Mouse (Mus musculus) heart, adult 9 months (tissue): ENCODE data around the gene Reg1.
"Not testable (repeated sequence)": the region's sequence is repeated elsewhere in the genome, so short reads cannot be mapped to it uniquely, and the experiment has no call there.

Experiments
- DNase-seq, 2 experiments: peaks; one replicate each; pipeline ENCODE4 v3.0.0; 2022; ENCODE audit warnings: low spot score in 2 of 2

The Reg1 gene

DNA sequence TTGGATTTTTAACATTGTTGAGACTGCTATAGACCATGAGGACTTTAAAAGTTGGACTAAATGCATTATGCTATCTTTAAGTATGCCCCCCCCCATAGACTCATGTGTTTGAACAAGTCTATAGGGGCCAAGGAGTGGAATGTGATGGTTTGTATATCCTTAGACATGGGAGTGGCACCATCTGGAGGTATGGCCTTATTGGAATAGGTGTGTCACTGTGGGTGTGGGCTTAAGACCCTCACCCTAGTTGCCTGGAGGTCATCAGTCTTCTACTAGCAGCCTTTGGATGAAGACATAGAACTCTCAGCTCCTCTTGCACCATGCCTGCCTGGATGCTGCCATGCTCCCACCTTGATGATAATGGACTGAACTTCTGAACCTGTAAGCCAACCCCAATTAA, at the start of gene Reg1:
TSS of gene Reg1 (plus strand) at position 301 of the 400 bp plus-strand sequence.
- not testable (repeated sequence) for DNase-seq

DNA sequence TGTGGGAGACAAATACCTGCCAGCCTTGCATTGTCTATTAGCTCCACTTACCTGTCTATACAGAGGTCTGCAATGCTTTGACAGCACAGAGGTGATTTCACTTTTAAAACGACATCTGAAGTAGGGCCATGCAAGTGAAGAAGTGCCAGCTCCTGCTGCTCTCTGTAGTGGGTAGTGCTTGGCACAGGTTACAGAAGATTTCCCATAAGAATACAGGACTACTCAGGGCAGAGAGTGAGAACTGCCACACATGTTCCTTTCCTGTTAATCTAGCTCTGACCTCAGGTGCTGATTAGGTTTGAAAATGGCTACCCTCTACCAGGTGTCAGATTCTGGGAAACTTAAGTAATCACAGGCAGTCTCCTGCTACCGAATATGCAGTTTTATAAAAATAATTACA, 43.7 kb upstream of the Reg1 start, which contains the start of gene Reg3d:
TSS of gene Reg3d (minus strand) at position 101 of the 400 bp plus-strand sequence.
- DNase-seq, result no peak

DNA sequence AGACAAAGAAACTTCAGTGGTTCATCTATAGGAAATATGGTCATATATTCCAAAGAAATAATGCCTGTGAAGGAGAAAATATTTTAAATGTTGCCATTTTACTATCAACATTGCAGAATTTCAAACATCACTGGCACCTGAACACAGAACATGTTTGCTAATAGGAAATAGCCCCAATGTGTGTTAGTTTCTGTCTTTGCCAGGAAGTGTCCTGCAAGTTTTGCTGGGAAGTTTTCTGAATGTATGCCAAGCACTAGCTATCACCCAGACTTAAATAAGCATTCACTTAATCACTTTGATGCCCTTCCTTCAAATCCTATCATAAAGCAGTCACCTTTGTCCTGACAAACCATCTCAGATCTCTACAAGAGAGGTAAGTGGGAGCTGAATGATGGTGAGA, 42.1 kb upstream of the Reg1 start, which contains the start of gene Reg3a:
TSS of gene Reg3a (plus strand) at position 301 of the 400 bp plus-strand sequence.
- no peak for DNase-seq

DNA sequence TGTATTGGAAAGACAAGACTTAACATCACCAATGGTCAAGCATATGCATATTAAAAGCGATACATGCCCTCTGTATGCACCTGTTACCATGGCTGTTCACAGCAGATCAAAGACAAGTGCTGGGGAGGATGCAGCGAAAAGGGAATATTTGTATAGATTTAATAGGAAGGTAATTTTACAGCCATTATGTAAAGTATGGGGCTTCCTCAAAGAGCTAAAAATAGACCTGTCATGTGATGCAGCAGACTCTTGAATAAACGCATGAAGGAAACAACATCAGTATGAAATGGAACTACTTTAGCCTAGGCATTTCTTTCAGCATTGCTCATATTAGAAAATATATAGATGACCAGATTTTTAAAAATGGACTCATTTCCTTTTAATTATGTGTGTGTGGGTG, 36.9 kb upstream of the Reg1 start:
- no peak for DNase-seq

GRCm38 (mm10) chr6:78395323-78395722, 27.2 kb upstream of the Reg1 start, which contains the start of gene Reg2:
Gene Reg2, plus strand, starts transcription at chr6:78395623.
- not testable (repeated sequence) for DNase-seq

GRCm38 (mm10) chr6:78425497-78425896, 3.0 kb downstream of the Reg1 start:
- no peak for DNase-seq

- DNase-seq, result no peak
Observed at GRCm38 (mm10) chr6:78447202-78447601, 24.7 kb downstream of the Reg1 start.

- DNase-seq, result no peak
Observed at GRCm38 (mm10) chr6:78448409-78448808, 25.9 kb downstream of the Reg1 start.

DNA sequence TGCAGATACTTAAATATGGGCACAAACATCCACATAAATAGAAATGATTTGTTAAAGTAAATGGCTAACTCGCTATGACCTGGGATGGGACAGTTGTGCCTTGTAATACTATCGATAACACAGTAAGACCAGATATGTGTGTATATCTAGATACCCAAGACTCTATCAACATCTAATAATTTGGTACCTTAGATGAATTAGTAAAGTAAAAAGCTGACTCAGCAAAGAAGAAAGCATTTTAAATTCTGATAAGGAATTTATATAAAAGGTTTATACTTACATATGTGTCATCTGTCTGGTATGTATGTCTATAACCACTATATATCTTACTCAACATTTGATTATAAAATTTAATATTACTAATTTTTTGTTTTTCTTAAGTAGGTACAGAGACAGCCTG, 30.3 kb downstream of the Reg1 start:
- no peak for DNase-seq

DNA sequence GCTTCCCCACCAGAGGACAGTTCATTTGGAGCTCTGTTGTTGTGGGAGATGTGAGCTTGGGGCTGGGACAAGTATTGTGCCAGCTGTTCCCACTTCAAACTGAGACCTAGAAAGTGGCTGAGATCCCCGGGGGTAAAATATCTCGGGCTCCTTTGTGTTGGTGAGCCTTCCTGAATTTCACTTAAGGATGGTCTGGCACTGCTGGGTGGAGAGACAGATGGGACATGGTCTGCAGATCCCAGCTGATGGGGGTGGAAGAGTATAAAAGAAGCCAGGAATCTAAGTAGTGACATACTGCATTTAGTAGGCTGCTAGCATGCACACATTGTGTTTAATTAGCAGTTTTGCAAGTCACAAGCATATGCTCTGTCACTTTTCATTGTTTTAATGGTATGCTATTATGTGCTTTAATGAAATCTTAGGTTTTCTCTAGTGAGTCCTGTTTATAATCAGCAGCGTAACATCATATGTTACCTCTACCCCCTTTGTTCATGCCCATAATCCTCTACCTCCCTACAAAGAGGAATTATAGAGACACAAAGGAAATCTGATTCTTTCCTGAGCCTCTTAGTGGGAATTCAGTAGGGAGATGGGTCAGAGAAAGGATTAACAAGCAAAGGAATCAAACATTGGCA, 37.8 kb downstream of the Reg1 start:
- DNase-seq, result no peak

- no peak for DNase-seq
Observed at GRCm38 (mm10) chr6:78462360-78462759, 39.8 kb downstream of the Reg1 start.

- DNase-seq, result no peak
Observed at GRCm38 (mm10) chr6:78463266-78463665, 40.8 kb downstream of the Reg1 start.

DNA sequence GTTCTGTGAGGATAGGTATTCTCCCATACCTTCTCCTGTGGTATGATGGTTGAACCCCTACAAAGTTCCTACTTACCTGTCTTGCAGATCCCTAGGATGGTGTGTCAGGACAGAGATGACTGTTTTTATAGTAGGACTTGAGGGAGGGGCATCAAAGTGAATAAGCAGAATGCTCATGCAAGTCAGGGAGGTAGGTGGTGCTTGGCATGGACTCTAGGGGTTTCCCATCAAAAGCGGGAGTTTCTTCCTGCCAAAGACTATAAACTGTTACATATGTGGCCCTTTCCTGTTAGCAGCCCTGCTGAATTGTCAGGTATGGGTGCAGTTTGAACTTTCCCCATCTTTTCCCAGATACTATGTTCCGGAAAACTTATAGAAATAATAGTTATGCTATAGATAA, 46.3 kb downstream of the Reg1 start, which contains the start of gene Reg3g:
TSS of gene Reg3g (minus strand) at position 101 of the 400 bp plus-strand sequence.
- DNase-seq, result no peak

DNA sequence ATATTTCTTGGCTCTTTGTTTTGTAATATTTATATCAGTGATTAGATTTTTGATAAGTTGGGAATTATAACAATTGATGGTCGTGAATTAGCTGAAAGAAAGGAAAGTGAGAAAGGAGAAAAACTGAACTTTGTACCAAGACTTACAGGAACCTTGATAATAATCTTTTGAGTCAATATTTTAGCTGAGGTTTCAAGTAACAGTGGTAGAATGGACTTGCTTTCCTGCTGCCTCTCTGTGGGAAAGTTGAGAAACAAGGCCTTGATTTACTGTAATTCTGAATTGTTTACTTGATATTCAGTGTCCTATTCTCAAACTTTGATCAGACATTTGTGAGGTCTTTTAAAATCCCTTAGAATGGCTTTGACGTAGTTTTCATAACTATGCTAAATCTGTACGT, 46.8 kb downstream of the Reg1 start:
- DNase-seq, result no peak
